Mouse (Mus musculus) spleen, postnatal 36 days (tissue): ENCODE measurements at regions not wholly inside any gene's neighbourhood (a gene's known extent, or its start where the extent isn't known, plus 50 kb on each side); places are given as distances from the start of the nearest gene placed in this dataset.

ENCODE experiments used
- DNase-seq, 2 experiments: peaks; one replicate each; pipeline ENCODE4 v3.0.0; 2022; ENCODE audit warnings: low spot score in 2 of 2, mixed read lengths in 1 of 2

GRCm38 (mm10) chr7:58488250-58488649, 167.7 kb upstream of the Atp10a start:
- no peak for DNase-seq
